ENCODE assay signal across 8 mouse cellular contexts in genomic region chr5:125136996-125137671, GRCm38 (mm10). TPM values are rescaled to one million over a fixed set of nuclear protein-coding genes. Genes with fewer than 3 reads are reported as not detected.
DNase-seq lines count a peak whose midpoint lies in the region; ATAC-seq and TF ChIP-seq lines count a peak whose summit lies in the region.

No protein-coding gene starts in this region.

- H3K4me3 ChIP-seq in thymus, adult 2 months (ENCODE audit: control insufficient read depth, insufficient read depth, low read length), result no peak overlapping the region
- no peak overlapping the region for H3K4me3 ChIP-seq in forebrain, embryonic 14.5 days (ENCODE audit: low read depth, low read length)
- no peak overlapping the region for H3K4me3 ChIP-seq in limb, embryonic 12.5 days (replicated peaks)
- no peak overlapping the region for H3K4me3 ChIP-seq in myocyte

- H3K27me3 ChIP-seq in thymus, adult 2 months (ENCODE audit: control insufficient read depth, insufficient read depth, low read length), result no peaks in the 10 kb centered on the region
- H3K27me3 ChIP-seq in forebrain, embryonic 14.5 days (replicated peaks; ENCODE audit: control insufficient read depth, insufficient read depth, low read length), result no peaks in the 10 kb centered on the region
- H3K27me3 ChIP-seq in limb, embryonic 12.5 days, result no peaks in the 10 kb centered on the region
- no peaks in the 10 kb centered on the region for H3K27me3 ChIP-seq in myocyte (ENCODE audit: control insufficient read depth, insufficient read depth, insufficient read length)

- H3K4me2 ChIP-seq in forebrain, embryonic 14.5 days (ENCODE audit: low read length), result no peak overlapping the region
- H3K4me2 ChIP-seq in limb, embryonic 12.5 days, result no peak overlapping the region
- peak overlapping the region; percentile 46 for H3K4me2 ChIP-seq in myocyte (ENCODE audit: low read depth)

- 43% methylated on average over 14 of the region's 14 CpGs for WGBS in thymus, adult 2 months
- WGBS in forebrain, embryonic 14.5 days, result 46% methylated on average over 14 of the region's 14 CpGs
- 43% methylated on average over 14 of the region's 14 CpGs for WGBS in limb, embryonic 12.5 days

- H3ac ChIP-seq in myocyte (ENCODE audit: control insufficient read depth, insufficient read length), result no peak overlapping the region

- TF ChIP-seq POLR2A in thymus, adult 2 months (IDR thresholded peaks at IDR 0.05; ENCODE audit: control insufficient read depth, extremely low read depth, insufficient read depth, low read length, poor library complexity), result no peak
- no peak for TF ChIP-seq POLR2A in myocyte (IDR thresholded peaks at IDR 0.05; ENCODE audit: insufficient read length, low read depth)

- H3K36me3 ChIP-seq in thymus, adult 2 months (ENCODE audit: control insufficient read depth, insufficient read depth, low read length), result no peaks in the 10 kb centered on the region
- H3K36me3 ChIP-seq in forebrain, embryonic 14.5 days (ENCODE audit: control insufficient read depth, insufficient read depth, low read length), result no peaks in the 10 kb centered on the region
- 0 out of 2 replicates have a peak, but pooled peaks cover 16% of the 10 kb centered on the region for H3K36me3 ChIP-seq in limb, embryonic 12.5 days
- H3K36me3 ChIP-seq in myocyte (ENCODE audit: control insufficient read depth, insufficient read depth), result no peaks in the 10 kb centered on the region

- no peak overlapping the region for H3K27ac ChIP-seq in thymus, adult 2 months (ENCODE audit: control insufficient read depth, insufficient read depth, low read length)
- H3K27ac ChIP-seq in forebrain, embryonic 14.5 days (ENCODE audit: low read depth, low read length), result peak overlapping the region; percentile 66
- H3K27ac ChIP-seq in limb, embryonic 12.5 days, result peak overlapping the region; percentile 53

- DNase-seq in thymus, adult 2 months, result peak; percentile 21
- DNase-seq in thymus, adult 18-20 months, result no peak
- DNase-seq in forebrain, embryonic 14.5 days (ENCODE audit: low spot score), result peak; percentile 57
- no peak for DNase-seq in layer of hippocampus, postnatal 10 days (ENCODE audit: low spot score in 2 of 2)
- DNase-seq in left cerebral cortex, adult 8-10 months (ENCODE audit: low spot score in 2 of 2), result no peak
- DNase-seq in layer of hippocampus, adult 8-10 months (ENCODE audit: low spot score in 2 of 2), result no peak

- peak overlapping the region; percentile 29; the same call in 1 of the 2 replicates for H3K9ac ChIP-seq in forebrain, embryonic 14.5 days (ENCODE audit: low read length)
- no peak overlapping the region for H3K9ac ChIP-seq in limb, embryonic 12.5 days (replicated peaks)

- H3K9me3 ChIP-seq in forebrain, embryonic 14.5 days (replicated peaks; ENCODE audit: control insufficient read depth, low read length), result no peaks in the 10 kb centered on the region
- no peaks in the 10 kb centered on the region for H3K9me3 ChIP-seq in limb, embryonic 12.5 days

- no peak for TF ChIP-seq CTCF in thymus, adult 2 months (IDR thresholded peaks at IDR 0.05; ENCODE audit: borderline replicate concordance, control insufficient read depth, extremely low read depth, insufficient read depth, low read length, poor library complexity)

- peaks cover 17% of the 10 kb centered on the region for H3K4me1 ChIP-seq in thymus, adult 2 months (replicated peaks; ENCODE audit: control insufficient read depth, insufficient read depth, low read length)
- H3K4me1 ChIP-seq in forebrain, embryonic 14.5 days (ENCODE audit: control insufficient read depth, insufficient read depth, low read length), result peaks cover 85% of the 10 kb centered on the region
- peaks cover 95% of the 10 kb centered on the region for H3K4me1 ChIP-seq in limb, embryonic 12.5 days (replicated peaks)

- no peak for ATAC-seq in forebrain, embryonic 14.5 days
- ATAC-seq in limb, embryonic 12.5 days (ENCODE audit: insufficient number of reproducible peaks, insufficient read depth, low FRiP score, low TSS enrichment, low read depth), result no peak

- peaks cover 85% of the 10 kb centered on the region for H3K79me2 ChIP-seq in myocyte (ENCODE audit: control insufficient read depth, insufficient read depth)

TF ChIP-seq in myocyte, 11 proteins besides CTCF, POLR2A, EP300 and RAD21:
- TF ChIP-seq MYOG (IDR thresholded peaks at IDR 0.05; ENCODE audit: control insufficient read depth in 1 of 3, insufficient read depth in 1 of 3, insufficient read length in 2 of 3, low read depth in 2 of 3), result no peak
TF ChIP-seq in myocyte: peak in this region for 0.

RNA-seq across cellular contexts. Expression of gene Ncor2, which starts 41.9 kb away (rescaled TPM):
- 75.8 and 98.4 TPM in 2 replicates for polyA plus RNA-seq in thymus, adult 2 months (2012; rRNA removed)
- polyA plus RNA-seq in forebrain, embryonic 14.5 days (2014; fragmentation: Nextera tagmentation; extraction: Ambion mirVana), result 15.1 and 22.3 TPM in 2 replicates
- polyA plus RNA-seq in limb, embryonic 12.5 days (2016; fragmentation: Nextera tagmentation; extraction: Ambion mirVana), result 27.2 and 29.4 TPM in 2 replicates
- 127 TPM for polyA plus RNA-seq in myocyte (2012; fragmentation: generic; extraction: Trizol)
- 100 to 1,000 TPM; 171 to 187 TPM for total RNA-seq in layer of hippocampus, postnatal 10 days (2021)
- 100 to 1,000 TPM; 171 to 184 (median 179) TPM for total RNA-seq in left cerebral cortex, adult 8-10 months (2022)
- total RNA-seq in layer of hippocampus, adult 8-10 months (2022), result 100 to 1,000 TPM; 246 to 324 (median 271) TPM

Comparison
In these comparisons a context has a peak if more than half of its experiments do, and no peak if none do; other contexts are left out.
1. DNase-seq: peak in thymus, adult 2 months (single experiment) and forebrain, embryonic 14.5 days (single experiment); none in thymus, adult 18-20 months (0 of 2), layer of hippocampus, postnatal 10 days (0 of 2), left cerebral cortex, adult 8-10 months (0 of 2) and layer of hippocampus, adult 8-10 months (0 of 2).